Mouse (Mus musculus) left cerebral cortex, adult 2 months (tissue): Measurements from ENCODE around the gene Agap1. TPM values are rescaled to one million over a fixed set of nuclear protein-coding genes. Genes with fewer than 3 reads are reported as not detected.

Source experiments
- DNase-seq, 2 experiments: peaks; one replicate each; pipeline ENCODE4 v3.0.0; 2021 to 2022; ENCODE audit warnings: low spot score in 2 of 2, mixed read lengths in 1 of 2; ENCODE audit errors: extremely low spot score in 1 of 2
- H3K27ac ChIP-seq: fragments of 200-600 bp; 2 replicates; pipeline ENCODE4 v1.8.1; 2022
- H3K4me3 ChIP-seq: fragments of 200-600 bp; 2 replicates; pipeline ENCODE4 v1.8.1; 2022
- CTCF ChIP-seq: fragments of 200-600 bp; IDR thresholded peaks from 2 replicates; pipeline ENCODE4 v1.8.1; 2022; ENCODE audit warnings: antibody characterized with exemption, mild to moderate bottlenecking, moderate library complexity
- intact Hi-C: fragments of 180-260 bp; cut with DNase I; formaldehyde crosslinking; loops from one replicate; pipeline ENCODE4 v1.15.1; 2025
- total RNA-seq, 2 experiments: library from RNA; stranded (reverse); gene quantifications; 2 replicates each; pipeline ENCODE4 v1.2.3; 2021

Gene Agap1
- total RNA-seq, 2 experiments from 2014 or later, result 270 to 281 TPM

DNA sequence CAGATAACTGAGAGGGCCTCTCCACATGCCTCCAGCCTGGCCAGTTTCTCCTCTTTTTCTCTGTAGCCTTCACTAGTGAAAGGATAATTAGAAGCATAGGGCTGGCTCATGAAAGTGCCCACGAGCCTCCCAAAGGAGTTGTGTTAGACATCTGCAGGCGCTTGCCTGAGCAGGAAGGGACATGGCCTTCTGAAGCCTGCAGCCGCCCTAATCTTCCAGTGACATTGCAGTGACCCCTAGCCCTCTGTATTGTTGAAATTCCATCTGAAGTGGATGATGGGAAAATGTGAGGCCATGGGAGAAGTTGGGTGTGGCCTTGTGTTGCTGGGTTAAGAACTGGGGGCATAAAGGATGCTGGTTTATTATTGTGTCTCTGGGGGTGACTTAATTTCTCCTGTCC, 269.5 kb downstream of the Agap1 start:
- intact Hi-C loops, result no loop called here
- Histone ChIP-seq H3K4me3 (no peak overlapping the region), H3K27ac (no peak overlapping the region)
- no peak for DNase-seq
- no peak for TF ChIP-seq CTCF

DNA sequence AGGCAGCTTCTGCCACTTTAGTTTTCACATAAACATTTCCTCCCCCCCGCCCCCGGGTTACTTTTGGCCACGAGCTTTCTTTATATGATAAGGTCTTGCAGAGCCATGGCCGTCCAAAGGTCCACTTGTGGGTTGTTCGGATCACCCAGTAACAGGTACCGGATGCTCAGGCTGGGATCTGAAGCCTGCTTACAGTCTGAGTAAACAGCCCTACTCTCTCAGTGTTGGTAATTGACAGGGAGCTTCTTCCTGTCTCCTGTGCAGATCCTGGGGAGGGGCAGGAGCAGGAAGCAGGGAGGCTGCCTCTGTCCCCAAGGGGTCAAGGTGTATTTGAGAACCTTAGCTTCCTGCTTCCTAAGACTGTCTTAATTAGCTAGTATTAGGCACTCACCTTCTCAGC, 269.9 kb downstream of the Agap1 start:
- Histone ChIP-seq H3K27ac (no peak overlapping the region), H3K4me3 (no peak overlapping the region)
- intact Hi-C loops, result no loop called here
- TF ChIP-seq CTCF, result no peak
- no peak for DNase-seq

DNA sequence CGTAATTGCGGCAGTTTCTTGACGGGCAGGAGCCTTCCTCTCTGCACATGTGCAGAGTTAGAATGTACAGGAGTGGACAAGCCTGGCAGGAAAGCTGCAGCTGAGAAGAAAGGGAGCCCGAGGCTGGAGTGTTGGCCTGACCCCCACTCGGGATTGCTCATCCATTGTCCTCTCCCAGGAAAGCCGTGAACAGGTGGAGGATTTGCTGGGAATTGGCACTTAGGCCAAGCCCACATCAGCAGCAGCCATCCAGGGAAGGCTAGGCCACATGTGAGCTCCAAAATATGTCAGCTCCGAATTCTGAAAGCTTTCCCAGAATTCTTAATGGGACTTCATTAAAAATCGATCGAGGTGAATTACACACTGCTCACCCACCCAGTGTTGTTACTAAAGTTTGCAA, 270.4 kb downstream of the Agap1 start:
- no peak for DNase-seq
- Histone ChIP-seq H3K27ac (no peak overlapping the region), H3K4me3 (no peak overlapping the region)
- TF ChIP-seq CTCF, result no peak
- intact Hi-C loops, result no loop called here

DNA sequence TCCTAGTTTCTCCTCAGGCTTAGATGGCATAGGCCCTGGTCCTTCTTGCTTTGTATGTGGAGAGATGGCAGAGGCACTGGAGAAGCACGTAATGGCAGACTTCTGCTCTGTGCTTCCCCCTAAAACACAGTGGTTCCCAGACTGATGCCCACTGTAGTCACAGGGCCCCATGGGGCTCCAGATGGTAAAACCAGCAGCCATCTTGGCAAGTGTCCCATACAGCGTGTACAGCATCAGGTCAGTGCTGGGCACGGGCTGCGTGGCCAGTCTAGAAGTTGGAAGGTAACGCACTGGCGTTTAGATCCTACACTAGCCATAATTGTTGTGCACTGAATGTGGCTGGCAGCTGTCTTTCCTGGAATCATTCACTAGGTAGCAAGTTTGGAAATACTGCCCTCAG, 273.9 kb downstream of the Agap1 start:
- no peak for TF ChIP-seq CTCF
- intact Hi-C loops, result no loop called here
- Histone ChIP-seq H3K4me3 (no peak overlapping the region), H3K27ac (no peak overlapping the region)
- DNase-seq, result no peak

DNA sequence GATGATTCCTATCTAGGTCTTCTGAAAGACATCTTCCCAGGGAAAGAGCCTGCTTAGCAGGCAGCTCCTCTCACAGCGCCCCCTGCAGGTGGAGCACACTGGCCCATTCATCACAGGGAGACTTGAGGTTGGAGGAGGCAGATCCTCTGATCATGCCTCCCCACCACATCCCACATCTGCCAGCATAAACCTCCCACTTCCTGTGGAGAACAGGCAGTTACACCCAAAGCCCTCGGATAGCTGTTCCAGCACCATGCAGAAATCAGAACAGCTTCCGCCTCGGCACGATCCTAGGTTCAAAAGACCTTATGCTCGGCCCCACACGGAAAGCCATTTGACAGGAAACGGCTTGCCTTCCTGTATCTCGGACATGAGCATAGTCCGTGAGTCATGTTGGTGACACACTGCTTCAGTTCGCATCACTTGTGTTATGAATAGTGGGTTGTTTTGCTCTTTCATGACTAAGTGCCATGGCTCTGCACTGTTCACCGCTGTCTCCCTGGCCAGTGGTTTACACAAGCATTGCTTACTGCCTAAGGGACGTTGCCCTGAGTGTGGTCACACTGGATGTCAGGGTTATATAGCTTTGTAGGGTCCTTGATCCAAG, 276.1 kb downstream of the Agap1 start:
- TF ChIP-seq CTCF, result peak; percentile 50
- no peak for DNase-seq
- H3K27ac ChIP-seq, result no peak overlapping the region
- intact Hi-C loops, result no loop called here
- no peak overlapping the region for H3K4me3 ChIP-seq

DNA sequence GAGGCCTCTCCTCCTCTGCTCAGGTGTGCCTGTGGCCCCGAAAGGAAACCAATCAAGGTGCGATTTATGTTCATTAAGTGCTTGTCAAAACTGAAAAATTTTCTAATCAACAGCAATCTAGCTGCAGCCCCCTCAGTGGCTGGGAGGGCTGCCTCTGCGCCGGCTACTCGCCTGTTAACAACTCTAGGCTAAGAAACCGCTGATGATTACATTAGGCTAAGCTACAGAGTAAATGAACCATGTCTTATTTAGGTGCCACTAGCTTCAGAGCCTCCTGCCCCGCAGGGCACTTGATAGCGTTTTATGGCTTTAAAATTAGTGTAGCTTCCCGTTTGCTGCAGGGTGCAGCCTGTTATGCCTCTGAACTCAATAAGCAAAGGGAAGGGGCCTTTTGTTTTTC, 279.8 kb downstream of the Agap1 start:
- H3K4me3 ChIP-seq, result no peak overlapping the region
- intact Hi-C loops, result no loop called here
- TF ChIP-seq CTCF, result no peak
- DNase-seq, result no peak
- no peak overlapping the region for H3K27ac ChIP-seq

DNA sequence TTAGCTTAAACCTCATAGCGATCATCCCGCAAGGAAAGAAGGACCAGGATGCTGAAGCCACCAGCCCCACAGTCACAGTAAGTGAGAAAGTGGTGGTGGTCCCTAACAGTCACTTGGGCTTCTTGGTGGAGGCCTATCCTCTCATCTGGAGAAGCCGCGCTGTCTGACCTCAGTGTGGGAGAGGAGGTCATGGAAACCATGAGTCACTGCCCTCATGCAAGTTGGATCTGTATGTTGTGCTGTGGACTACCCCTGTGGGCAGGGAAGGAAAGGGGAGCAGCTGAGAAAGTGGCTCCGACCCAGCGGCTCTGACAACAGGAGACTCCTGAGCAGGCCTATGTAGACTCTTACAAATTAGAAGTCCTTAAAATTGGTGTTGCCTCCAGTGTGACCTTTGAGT, 280.5 kb downstream of the Agap1 start:
- H3K4me3 ChIP-seq, result no peak overlapping the region
- no peak overlapping the region for H3K27ac ChIP-seq
- intact Hi-C loops, result no loop called here
- TF ChIP-seq CTCF, result no peak
- DNase-seq, result no peak

DNA sequence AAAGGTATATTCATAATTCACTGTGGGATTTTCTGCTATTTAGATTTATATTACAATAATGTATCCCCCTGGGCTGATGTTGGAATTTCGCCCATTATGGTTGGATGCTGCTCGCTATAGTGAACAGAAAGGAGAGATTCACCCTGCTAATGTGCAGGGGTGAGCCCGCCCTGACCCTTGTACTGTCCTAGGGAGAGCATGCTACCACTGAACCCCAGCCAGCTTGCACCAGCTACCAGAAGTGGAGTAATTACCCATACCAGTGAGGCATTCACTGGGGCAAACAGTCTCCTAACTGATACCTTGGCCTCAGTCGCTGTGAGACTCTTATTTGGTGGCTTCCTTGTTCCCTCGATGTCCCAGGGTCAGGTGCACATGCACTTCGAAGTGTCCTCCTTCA, 281.4 kb downstream of the Agap1 start:
- Histone ChIP-seq H3K27ac (no peak overlapping the region), H3K4me3 (no peak overlapping the region)
- intact Hi-C loops, result no loop called here
- DNase-seq, result no peak
- TF ChIP-seq CTCF, result no peak

DNA sequence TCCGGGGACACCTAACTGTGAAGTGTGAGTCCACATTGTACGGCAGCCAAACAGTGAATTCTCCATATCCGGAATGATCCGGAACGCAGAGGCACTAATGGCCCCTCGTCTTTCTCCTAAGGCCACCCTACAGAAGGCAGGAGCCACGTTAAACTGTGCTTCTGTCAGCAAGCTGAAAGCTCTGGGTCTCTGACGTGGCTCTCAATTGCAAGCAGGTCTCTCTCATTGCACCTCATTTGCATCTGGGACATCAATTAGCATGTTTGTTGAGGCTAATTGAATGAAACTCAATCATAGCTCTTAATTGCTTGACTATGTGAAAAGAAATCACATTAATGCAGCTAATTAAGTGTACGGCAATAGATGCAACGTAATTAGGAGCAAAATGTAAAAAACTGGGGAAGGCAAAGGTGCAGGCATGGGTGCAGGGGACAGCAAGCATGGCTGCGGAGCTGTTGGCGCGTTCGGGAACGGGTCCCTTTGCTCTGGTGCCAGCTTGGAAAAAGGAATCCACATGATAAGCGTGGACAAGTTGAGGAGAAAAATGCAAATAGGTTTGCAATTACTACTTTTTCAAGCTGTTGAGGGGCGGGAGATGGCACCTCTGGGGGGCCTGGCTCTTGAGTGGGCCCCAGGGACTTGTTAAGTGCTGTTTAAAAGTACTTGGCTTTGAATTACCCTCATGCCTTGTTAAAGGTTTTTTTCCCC, 284.6 kb downstream of the Agap1 start:
- no peak for TF ChIP-seq CTCF
- Histone ChIP-seq H3K4me3 (no peak overlapping the region), H3K27ac (no peak overlapping the region)
- intact Hi-C loops, result no loop called here
- no peak for DNase-seq

DNA sequence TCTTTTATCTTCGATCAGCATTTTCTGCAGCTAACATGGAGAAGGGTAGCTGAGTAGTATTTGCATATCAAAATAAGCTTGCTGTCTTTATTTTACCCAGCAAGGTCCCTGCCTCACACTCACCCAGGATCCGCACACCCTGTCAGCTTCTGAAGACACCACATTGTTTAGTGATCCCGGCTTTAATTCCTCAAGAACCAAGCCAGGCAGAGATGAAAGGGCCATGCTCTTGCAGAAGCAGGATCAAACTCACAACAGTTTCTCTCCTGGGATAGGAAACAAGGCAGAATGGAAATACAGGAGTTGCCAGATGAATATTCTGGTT, 285.1 kb downstream of the Agap1 start:
- Histone ChIP-seq H3K4me3 (no peak overlapping the region), H3K27ac (no peak overlapping the region)
- intact Hi-C loops, result no loop called here
- TF ChIP-seq CTCF, result no peak
- no peak for DNase-seq

DNA sequence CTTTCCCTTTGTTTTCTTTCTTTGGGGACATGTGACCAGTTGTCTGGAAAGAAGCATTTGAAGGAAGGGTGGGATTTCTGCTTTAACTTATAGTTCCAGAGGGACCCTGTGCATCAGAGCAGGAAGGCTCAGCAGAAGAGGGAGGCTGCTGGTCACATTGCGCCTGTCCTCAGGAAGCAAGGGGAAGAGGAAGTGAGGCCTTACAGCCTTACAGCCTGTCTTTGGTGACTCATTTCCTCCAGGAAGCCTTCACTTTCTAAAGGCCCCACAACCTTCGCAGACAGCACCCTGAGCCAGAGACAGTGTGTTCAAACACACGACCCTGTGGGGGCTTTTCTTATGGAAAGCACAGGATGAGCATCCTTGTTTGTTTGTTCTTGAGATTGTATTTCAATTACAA, 287.8 kb downstream of the Agap1 start:
- intact Hi-C loops, result no loop called here

DNA sequence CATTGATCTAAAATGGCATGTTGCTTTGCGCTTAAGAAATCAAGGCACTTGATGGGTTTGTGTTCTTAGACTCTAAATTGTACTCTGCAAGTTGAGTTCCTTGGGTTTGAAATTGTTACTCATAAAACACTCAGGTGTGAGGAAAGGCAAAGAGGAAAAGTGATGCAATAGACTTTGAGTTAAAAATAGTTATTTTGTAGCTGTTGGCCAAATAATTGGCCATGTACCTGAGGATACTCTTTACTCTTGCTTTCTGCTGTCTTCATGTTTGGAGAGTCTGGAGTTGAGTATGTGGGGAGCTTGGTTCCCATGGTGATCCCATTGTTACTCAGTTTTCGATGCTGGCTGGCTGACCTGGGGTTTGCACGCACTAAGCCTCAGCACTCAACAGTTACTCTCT, 291.6 kb downstream of the Agap1 start:
- no peak for TF ChIP-seq CTCF
- Histone ChIP-seq H3K27ac (no peak overlapping the region), H3K4me3 (no peak overlapping the region)
- DNase-seq, result no peak
- intact Hi-C loops, result no loop called here

More for the DNA sequence above, 287.8 kb downstream of the Agap1 start:
- H3K4me3 ChIP-seq, result no peak overlapping the region
- no peak overlapping the region for H3K27ac ChIP-seq
- no peak for DNase-seq
- no peak for TF ChIP-seq CTCF

DNA sequence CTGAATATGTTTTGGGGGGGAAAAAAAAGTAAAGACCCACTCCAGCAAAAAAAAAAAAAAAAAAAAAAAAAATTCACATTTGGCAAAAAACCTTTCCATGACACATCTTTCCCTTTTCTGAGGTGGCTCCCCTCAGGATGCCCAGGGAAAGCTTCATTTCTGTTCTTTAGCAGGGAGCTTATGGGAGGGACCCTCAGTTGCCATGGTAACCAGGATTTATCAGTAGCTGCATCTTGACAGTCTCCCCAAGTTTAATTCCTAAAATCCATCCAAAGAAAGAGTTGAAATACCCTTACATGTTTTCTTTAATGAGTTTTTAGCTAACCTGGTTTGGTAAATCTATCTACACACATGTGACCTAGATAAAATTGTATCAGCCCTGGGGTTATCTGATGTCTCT, 295.1 kb downstream of the Agap1 start:
- H3K27ac ChIP-seq, result no peak overlapping the region
- intact Hi-C loops, result no loop called here

More for the DNA sequence above, 295.1 kb downstream of the Agap1 start:
- H3K4me3 ChIP-seq, result no peak overlapping the region
- no peak for DNase-seq
- TF ChIP-seq CTCF, result no peak
